Mouse (Mus musculus) liver, embryonic 14.5 days (tissue): ENCODE data around the gene Morn5.

ENCODE experiments used
- CTCF ChIP-seq: IDR thresholded peaks from 2 replicates; pipeline ENCODE4 v1.5.1; 2016; ENCODE audit warnings: antibody characterized with exemption, low read depth, control low read depth
- EP300 ChIP-seq: IDR thresholded peaks from 2 replicates; pipeline ENCODE4 v1.6.1; 2016; ENCODE audit warnings: antibody characterized with exemption, low read depth

GRCm38 (mm10) chr2:36032884-36033283 is 16.4 kb upstream of the Morn5 start:
- TF ChIP-seq EP300 (no peak), CTCF (no peak)
